8 mouse cellular contexts compared by ENCODE assay signal in genomic region chr10:57743606-57744016, GRCm38 (mm10). TPM values are rescaled to one million over a fixed set of nuclear protein-coding genes. Genes with fewer than 3 reads are reported as not detected.
A peak's percentile ranks its signal among the peaks of the same experiment; 100 is the strongest.
DNase-seq lines count a peak whose midpoint lies in the region; ATAC-seq and TF ChIP-seq lines count a peak whose summit lies in the region.

No protein-coding gene starts in this region.

- H3K4me2 ChIP-seq in limb, embryonic 11.5 days (ENCODE audit: low read depth, severe bottlenecking), result no peak overlapping the region
- peak overlapping the region; percentile 49 for H3K4me2 ChIP-seq in midbrain, embryonic 13.5 days (replicated peaks)
- H3K4me2 ChIP-seq in stomach, embryonic 14.5 days (replicated peaks; ENCODE audit: low read depth, low read length), result peak overlapping the region; percentile 25; the same call in 1 of the 2 replicates

- H3K36me3 ChIP-seq in kidney, adult 2 months (ENCODE audit: control insufficient read depth, insufficient read depth, low read length), result no peaks in the 10 kb centered on the region
- H3K36me3 ChIP-seq in limb, embryonic 11.5 days (ENCODE audit: control insufficient read depth, insufficient read depth, low read length), result no peaks in the 10 kb centered on the region
- no peaks in the 10 kb centered on the region for H3K36me3 ChIP-seq in midbrain, embryonic 13.5 days
- H3K36me3 ChIP-seq in stomach, embryonic 14.5 days (ENCODE audit: control insufficient read depth, insufficient read depth, low read length), result no peaks in the 10 kb centered on the region

- H3K9me3 ChIP-seq in limb, embryonic 11.5 days (ENCODE audit: control insufficient read depth, low read length), result no peaks in the 10 kb centered on the region
- H3K9me3 ChIP-seq in midbrain, embryonic 13.5 days, result no peaks in the 10 kb centered on the region
- H3K9me3 ChIP-seq in stomach, embryonic 14.5 days (ENCODE audit: control insufficient read depth, low read depth, low read length), result no peaks in the 10 kb centered on the region

- no peak for TF ChIP-seq POLR2A in kidney, adult 2 months (IDR thresholded peaks at IDR 0.05; ENCODE audit: low read depth, low read length)

- peaks cover 10% of the 10 kb centered on the region; the same call in 1 of the 2 replicates for H3K4me1 ChIP-seq in kidney, adult 2 months (ENCODE audit: control insufficient read depth, insufficient read depth, low read length)
- no peaks in the 10 kb centered on the region for H3K4me1 ChIP-seq in limb, embryonic 11.5 days (ENCODE audit: control insufficient read depth, insufficient read depth, low read length)
- peaks cover 4% of the 10 kb centered on the region; the same call in 1 of the 2 replicates for H3K4me1 ChIP-seq in midbrain, embryonic 13.5 days (replicated peaks)
- H3K4me1 ChIP-seq in stomach, embryonic 14.5 days (ENCODE audit: control insufficient read depth, insufficient read depth, low read length), result no peaks in the 10 kb centered on the region

- no peaks in the 10 kb centered on the region for H3K27me3 ChIP-seq in kidney, adult 2 months (replicated peaks; ENCODE audit: control insufficient read depth, insufficient read depth, low read length)
- H3K27me3 ChIP-seq in limb, embryonic 11.5 days (ENCODE audit: control insufficient read depth, insufficient read depth, low read length), result no peaks in the 10 kb centered on the region
- H3K27me3 ChIP-seq in midbrain, embryonic 13.5 days, result no peaks in the 10 kb centered on the region
- H3K27me3 ChIP-seq in stomach, embryonic 14.5 days (ENCODE audit: control insufficient read depth, insufficient read depth, low read length), result no peaks in the 10 kb centered on the region

- ATAC-seq in granulocyte monocyte progenitor cell, adult 5-6 weeks (replicated peaks; ENCODE audit: poor library complexity, severe bottlenecking), result peak; percentile 70
- ATAC-seq in limb, embryonic 11.5 days (ENCODE audit: insufficient number of reproducible peaks, low FRiP score, low TSS enrichment, low read depth), result no peak
- ATAC-seq in midbrain, embryonic 13.5 days, result peak; percentile 79
- ATAC-seq in stomach, embryonic 14.5 days (ENCODE audit: insufficient number of reproducible peaks, insufficient read depth, low FRiP score, low read depth), result peak; percentile 49; the same call in 1 of the 2 replicates

- no peak overlapping the region for H3K9ac ChIP-seq in limb, embryonic 11.5 days (ENCODE audit: low read length)
- H3K9ac ChIP-seq in midbrain, embryonic 13.5 days (replicated peaks), result no peak overlapping the region
- no peak overlapping the region for H3K9ac ChIP-seq in stomach, embryonic 14.5 days (replicated peaks; ENCODE audit: low read depth, low read length)

- DNase-seq in urinary bladder, postnatal 25 days (ENCODE audit: low spot score), result peak; percentile 19
- no peak for DNase-seq in urinary bladder, postnatal 14 days (ENCODE audit: low spot score)
- peak; percentile 32 to 55 for DNase-seq in cerebellum, postnatal 25 days
- DNase-seq in kidney, adult 2 months, result peak; percentile 63
- peak; percentile 44 for DNase-seq in limb, embryonic 11.5 days (ENCODE audit: low spot score)

- H3K27ac ChIP-seq in kidney, adult 2 months (ENCODE audit: insufficient read depth, low read depth, low read length), result no peak overlapping the region
- H3K27ac ChIP-seq in limb, embryonic 11.5 days (replicated peaks; ENCODE audit: low read depth, low read length), result no peak overlapping the region
- no peak overlapping the region for H3K27ac ChIP-seq in midbrain, embryonic 13.5 days
- H3K27ac ChIP-seq in stomach, embryonic 14.5 days (ENCODE audit: low read length), result no peak overlapping the region

- WGBS in kidney, adult 2 months, result 1% methylated on average over 6 of the region's 6 CpGs
- WGBS in limb, embryonic 11.5 days, result 10% methylated on average over 6 of the region's 6 CpGs
- WGBS in midbrain, embryonic 13.5 days, result 2% methylated on average over 6 of the region's 6 CpGs
- WGBS in stomach, embryonic 14.5 days, result 5% methylated on average over 6 of the region's 6 CpGs

- H3K4me3 ChIP-seq in kidney, adult 2 months (ENCODE audit: insufficient read depth, low read depth, low read length), result peak overlapping the region; percentile 67
- no peak overlapping the region for H3K4me3 ChIP-seq in limb, embryonic 11.5 days (ENCODE audit: low read depth, low read length)
- peak overlapping the region; percentile 32 for H3K4me3 ChIP-seq in midbrain, embryonic 13.5 days (replicated peaks)
- peak overlapping the region; percentile 21 for H3K4me3 ChIP-seq in stomach, embryonic 14.5 days (ENCODE audit: low read depth, low read length)

- TF ChIP-seq CTCF in kidney, adult 2 months (conservative IDR thresholded peaks at IDR 0.05; ENCODE audit: insufficient read depth, insufficient read length, low read depth, low read length), result peak; percentile 61

RNA-seq across cellular contexts. Expression of gene Fabp7, which starts 41.1 kb away (rescaled TPM):
- total RNA-seq in granulocyte monocyte progenitor cell, adult 5-6 weeks (2014; fragmentation: Nextera tagmentation), result 1.8 TPM in 1 of 2 replicates, not detected in the other
- total RNA-seq in granulocyte monocyte progenitor cell, adult 5-6 weeks (2017), result 1.7 TPM in 1 of 2 replicates, not detected in the other
- polyA plus RNA-seq in kidney, adult 2 months (2012; rRNA removed), result 3.9 and 6.5 TPM in 2 replicates
- polyA plus RNA-seq in limb, embryonic 11.5 days (2014; fragmentation: Nextera tagmentation; extraction: Ambion mirVana), result 2.7 TPM in 2 replicates
- polyA plus RNA-seq in midbrain, embryonic 13.5 days (2015; fragmentation: Nextera tagmentation; extraction: Ambion mirVana), result 1,295 and 1,380 TPM in 2 replicates
- 77.7 and 78.0 TPM in 2 replicates for polyA plus RNA-seq in stomach, embryonic 14.5 days (2014; fragmentation: Nextera tagmentation; extraction: Ambion mirVana)

RNA-seq across cellular contexts. Expression of gene Smpdl3a, which starts 50.5 kb away (rescaled TPM):
- 60.5 and 89.3 TPM in 2 replicates for total RNA-seq in granulocyte monocyte progenitor cell, adult 5-6 weeks (2014; fragmentation: Nextera tagmentation)
- total RNA-seq in granulocyte monocyte progenitor cell, adult 5-6 weeks (2017), result 52.6 and 58.6 TPM in 2 replicates
- 395 and 466 TPM in 2 replicates for polyA plus RNA-seq in kidney, adult 2 months (2012; rRNA removed)
- polyA plus RNA-seq in limb, embryonic 11.5 days (2014; fragmentation: Nextera tagmentation; extraction: Ambion mirVana), result 5.9 and 7.9 TPM in 2 replicates
- polyA plus RNA-seq in midbrain, embryonic 13.5 days (2015; fragmentation: Nextera tagmentation; extraction: Ambion mirVana), result 9.6 and 14.1 TPM in 2 replicates
- polyA plus RNA-seq in stomach, embryonic 14.5 days (2014; fragmentation: Nextera tagmentation; extraction: Ambion mirVana), result 28.5 and 29.0 TPM in 2 replicates

Comparison
In these comparisons a context has a peak if more than half of its experiments do, and no peak if none do; other contexts are left out.
1. RNA of gene Fabp7, which starts 41.1 kb away (polyA plus RNA-seq): 1,295 to 1,380 TPM in midbrain, embryonic 13.5 days; 77.7 to 78.0 TPM in stomach, embryonic 14.5 days, 3.9 to 6.5 TPM in kidney, adult 2 months and 2.7 TPM in limb, embryonic 11.5 days; every median in the first group is over 10 times any median in the second.
2. RNA of gene Smpdl3a, which starts 50.5 kb away (polyA plus RNA-seq): 395 to 466 TPM in kidney, adult 2 months; 28.5 to 29.0 TPM in stomach, embryonic 14.5 days, 9.6 to 14.1 TPM in midbrain, embryonic 13.5 days and 5.9 to 7.9 TPM in limb, embryonic 11.5 days; every median in the first group is over 10 times any median in the second.